Mouse (Mus musculus): ENCODE data around the gene Kcnh8.

DNA sequence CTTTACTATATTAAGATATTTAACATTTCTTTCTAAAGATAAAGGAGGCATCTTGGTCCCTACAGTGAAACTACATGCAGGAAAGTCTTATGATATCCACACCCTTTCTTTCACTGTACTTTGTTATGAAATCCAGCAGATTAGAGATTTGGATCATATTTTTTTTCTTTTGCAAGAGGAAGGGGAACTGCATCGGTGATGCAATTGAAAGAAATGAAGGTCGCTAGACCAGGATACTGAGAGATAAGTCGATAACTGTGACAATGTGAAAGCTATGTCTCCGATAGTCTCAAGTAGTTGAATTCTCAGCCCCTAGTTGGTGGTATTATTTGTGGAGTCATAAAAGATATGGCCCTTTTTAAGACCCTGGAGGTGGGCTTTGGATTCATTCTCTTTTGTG lies 227.2 kb downstream of the Kcnh8 start:
- no peak for TF ChIP-seq CTCF (IDR thresholded peaks at IDR 0.05; ENCODE audit: control insufficient read depth, insufficient read depth, insufficient replicate concordance, low read depth, low read length)
- no peak for TF ChIP-seq POLR2A (IDR thresholded peaks at IDR 0.05; ENCODE audit: control insufficient read depth, low read depth, low read length)

Measured in testis, adult 2 months (tissue).